Mouse (Mus musculus) left cerebral cortex, postnatal 10 days (tissue): ENCODE measurements around the gene Epb41l3. TPM values are rescaled to one million over a fixed set of nuclear protein-coding genes. Genes with fewer than 3 reads are reported as not detected.
"Not testable (repeated sequence)": the region's sequence is repeated elsewhere in the genome, so short reads cannot be mapped to it uniquely, and the experiment has no call there.

Experiments used
- DNase-seq, 2 experiments: peaks; one replicate each; pipeline ENCODE4 v3.0.0; 2021 to 2022; ENCODE audit warnings: low spot score in 2 of 2, mixed read lengths in 1 of 2; ENCODE audit errors: extremely low spot score in 1 of 2
- intact Hi-C: fragments of 180-260 bp; cut with DNase I; formaldehyde crosslinking; loops from one replicate; pipeline ENCODE4 v1.15.1; 2025
- total RNA-seq, 2 experiments: library from RNA; stranded (reverse); gene quantifications; 2 replicates each; pipeline ENCODE4 v1.2.3; 2021

Epb41l3 gene
- total RNA-seq, 2 experiments from 2014 or later = 157 to 165 TPM

- no peak for DNase-seq
- intact Hi-C loops = loop anchor here (10.0 kb wide), 1 partner anchor 1239 kb away; no protein-coding TSS in a partner anchor
These were observed 27.8 kb downstream of the Epb41l3 start for GRCm38 (mm10) chr17:69103326-69103725.

- intact Hi-C loops = loop anchor here (2.0 to 10.0 kb wide), 2 partner anchors 222 to 1240 kb away; no protein-coding TSS in a partner anchor
- no peak for DNase-seq
These were observed 29.7 kb downstream of the Epb41l3 start for GRCm38 (mm10) chr17:69105035-69105798.

GRCm38 (mm10) chr17:69105799-69106401 is 30.4 kb downstream of the Epb41l3 start:
- DNase-seq = peak; percentile 41 to 70
- intact Hi-C loops = loop anchor here (2.0 to 10.0 kb wide), 2 partner anchors 223 to 1241 kb away; no protein-coding TSS in a partner anchor

GRCm38 (mm10) chr17:69109216-69109615 is 33.7 kb downstream of the Epb41l3 start:
- intact Hi-C loops = loop anchor here (10.0 kb wide), 1 partner anchor 1244 kb away; no protein-coding TSS in a partner anchor
- no peak for DNase-seq

GRCm38 (mm10) chr17:69112232-69112631 is 36.7 kb downstream of the Epb41l3 start:
- intact Hi-C loops = loop anchor here (10.0 kb wide), 1 partner anchor 937 kb away; no protein-coding TSS in a partner anchor
- DNase-seq = no peak

- no peak for DNase-seq
- intact Hi-C loops = loop anchor here (10.0 kb wide), 1 partner anchor 944 kb away; no protein-coding TSS in a partner anchor
These were observed 43.7 kb downstream of the Epb41l3 start for GRCm38 (mm10) chr17:69119183-69119582.

- intact Hi-C loops = no loop called here
- DNase-seq = peak in 1 of 2 experiments; percentile 49
These were observed 45.3 kb downstream of the Epb41l3 start for GRCm38 (mm10) chr17:69120533-69121358.

- intact Hi-C loops, DNase-seq: not testable (repeated sequence)
These were observed 46.9 kb downstream of the Epb41l3 start for GRCm38 (mm10) chr17:69122403-69122802.

- intact Hi-C loops = no loop called here
- DNase-seq = no peak
These were observed 52.0 kb downstream of the Epb41l3 start for GRCm38 (mm10) chr17:69127436-69127835.

GRCm38 (mm10) chr17:69127981-69128380 is 52.5 kb downstream of the Epb41l3 start:
- intact Hi-C loops = no loop called here
- no peak for DNase-seq

GRCm38 (mm10) chr17:69129434-69129833 is 54.0 kb downstream of the Epb41l3 start:
- intact Hi-C loops = no loop called here
- no peak for DNase-seq

GRCm38 (mm10) chr17:69143017-69143416 is 67.5 kb downstream of the Epb41l3 start:
- intact Hi-C loops = no loop called here
- no peak for DNase-seq

GRCm38 (mm10) chr17:69150826-69151225 is 75.3 kb downstream of the Epb41l3 start:
- intact Hi-C loops = loop anchor here (10.0 kb wide), 1 partner anchor 194 kb away; no protein-coding TSS in a partner anchor
- no peak for DNase-seq

- intact Hi-C loops = loop anchor here (10.0 kb wide), 1 partner anchor 194 kb away; no protein-coding TSS in a partner anchor
- no peak for DNase-seq
These were observed 75.8 kb downstream of the Epb41l3 start for GRCm38 (mm10) chr17:69151281-69151680.

- no peak for DNase-seq
- intact Hi-C loops = loop anchor here (10.0 kb wide), 1 partner anchor 190 kb away; no protein-coding TSS in a partner anchor
These were observed 79.6 kb downstream of the Epb41l3 start for GRCm38 (mm10) chr17:69155034-69155433.

- intact Hi-C loops = loop anchor here (10.0 kb wide), 1 partner anchor 188 kb away; no protein-coding TSS in a partner anchor
- peak; percentile 27 to 76 for DNase-seq
These were observed 81.1 kb downstream of the Epb41l3 start for GRCm38 (mm10) chr17:69156522-69157100.

- intact Hi-C loops = loop anchor here (10.0 kb wide), 1 partner anchor 188 kb away; no protein-coding TSS in a partner anchor
- DNase-seq = peak in 1 of 2 experiments; percentile 54
These were observed 81.8 kb downstream of the Epb41l3 start for GRCm38 (mm10) chr17:69157101-69157808.

- intact Hi-C loops = loop anchor here (10.0 kb wide), 1 partner anchor 187 kb away; no protein-coding TSS in a partner anchor
- DNase-seq = no peak
These were observed 82.3 kb downstream of the Epb41l3 start for GRCm38 (mm10) chr17:69157809-69158185.
